Mouse (Mus musculus) MEL (cell line): ENCODE results near the gene Defb25.

Experiments
- CHD2 ChIP-seq: IDR thresholded peaks from 2 replicates; pipeline ENCODE4 v1.6.1; 2011; ENCODE audit warnings: low read length, improper control_type of control experiment
- CTCF ChIP-seq, 3 experiments: IDR thresholded peaks in 2 of 3; conservative IDR thresholded peaks in 1 of 3; 2 replicates each; pipeline ENCODE4 v1.5.1; 2011 to 2012; ENCODE audit warnings: low read length in 3 of 3, low read depth in 2 of 3, mild to moderate bottlenecking in 2 of 3, improper control_type of control experiment in 1 of 3, inconsistent platforms in 1 of 3, mixed read lengths in 1 of 3, moderate library complexity in 1 of 3; ENCODE audit not compliant: control insufficient read depth in 1 of 3, insufficient read depth in 1 of 3, poor library complexity in 1 of 3, severe bottlenecking in 1 of 3
- MAFK ChIP-seq: IDR thresholded peaks from 2 replicates; pipeline ENCODE4 v1.6.1; 2011; ENCODE audit warnings: low read depth, mild to moderate bottlenecking, low read length, improper control_type of control experiment, borderline replicate concordance
- MAX ChIP-seq: IDR thresholded peaks from 2 replicates; pipeline ENCODE4 v1.6.1; 2011; ENCODE audit warnings: low read length, improper control_type of control experiment
- POLR2A ChIP-seq, 2 experiments: IDR thresholded peaks; 2 replicates each; pipeline ENCODE4 v1.6.1; 2011 to 2012; ENCODE audit warnings: low read length in 2 of 2, mild to moderate bottlenecking in 2 of 2, control low read depth in 1 of 2, improper control_type of control experiment in 1 of 2, low read depth in 1 of 2, moderate library complexity in 1 of 2; ENCODE audit not compliant: control insufficient read depth in 1 of 2, insufficient read depth in 1 of 2, poor library complexity in 1 of 2
- ZMIZ1 ChIP-seq: IDR thresholded peaks from 2 replicates; pipeline ENCODE4 v1.6.1; 2012; ENCODE audit warnings: low read depth, mild to moderate bottlenecking, inconsistent platforms, low read length, improper control_type of control experiment, moderate library complexity

DNA sequence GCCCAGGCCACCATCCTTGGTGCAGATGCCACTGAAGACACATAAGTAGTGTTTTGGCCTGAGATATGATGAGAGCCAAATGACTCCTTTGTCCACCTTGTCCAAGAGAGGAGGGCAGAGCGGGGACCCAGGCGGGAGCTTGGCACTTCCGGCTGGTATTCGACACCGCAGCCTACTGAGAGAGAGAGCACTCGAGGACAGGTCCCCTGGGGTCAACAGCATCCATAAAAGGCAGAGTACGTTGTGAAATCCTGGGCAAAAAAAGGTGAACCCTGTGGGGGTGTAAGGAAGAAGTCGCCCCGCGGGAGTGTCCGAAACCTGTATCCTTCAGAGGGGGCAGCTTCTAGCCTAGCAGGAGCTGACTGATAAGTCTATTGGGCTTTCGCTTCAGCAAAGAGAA, 49.3 kb upstream of the Defb25 start:
- no peak for TF ChIP-seq CHD2
- TF ChIP-seq MAX = no peak
- TF ChIP-seq POLR2A (IDR thresholded peaks at IDR 0.05; ENCODE audit: control insufficient read depth in 1 of 2, insufficient read depth in 1 of 2, low read depth in 1 of 2, low read length in 2 of 2, poor library complexity in 1 of 2) = no peak
- no peak for TF ChIP-seq CTCF (IDR thresholded peaks at IDR 0.05 in 2 of 3, conservative IDR thresholded peaks at IDR 0.05 in 1 of 3; ENCODE audit: control insufficient read depth in 1 of 3, insufficient read depth in 1 of 3, low read depth in 2 of 3, low read length in 3 of 3, poor library complexity in 1 of 3, severe bottlenecking in 1 of 3)
- no peak for TF ChIP-seq ZMIZ1
- TF ChIP-seq MAFK = no peak
